Mouse (Mus musculus): ENCODE data around the gene Gm11096. TPM values are rescaled to one million over a fixed set of nuclear protein-coding genes. Genes with fewer than 3 reads are reported as not detected.
A peak's percentile ranks its signal among the peaks of the same experiment; 100 is the strongest.

Gene Gm11096
- polyA plus RNA-seq, 1 experiment from 2014 or later = not detected

DNA sequence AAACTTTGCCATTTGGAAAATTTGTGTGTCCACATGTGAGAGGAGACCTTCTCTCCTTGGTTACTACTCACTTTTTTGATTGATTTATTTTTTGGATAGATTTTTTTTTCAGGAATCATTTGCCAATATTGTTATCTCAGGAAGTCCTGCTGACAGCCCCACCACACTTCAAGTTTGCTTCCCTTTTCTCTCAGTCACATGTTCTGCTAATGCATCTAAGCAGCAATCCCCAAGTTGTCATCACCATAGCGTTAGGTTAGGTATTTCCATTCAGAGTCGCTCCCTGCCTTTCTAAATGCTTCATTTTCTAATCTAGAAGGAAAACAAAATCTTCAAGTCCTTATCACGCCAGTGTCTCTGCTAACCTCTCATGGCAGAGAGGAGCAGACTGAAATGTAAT is 17.8 kb downstream of the Gm11096 start:
- Histone ChIP-seq H3K27ac (ENCODE audit: low read depth, low read length) (no peak overlapping the region), H3K4me2 (no peak overlapping the region), H3K4me1 (ENCODE audit: control insufficient read depth, insufficient read depth, low read length) (no peaks in the 10 kb centered on the region), H3K9ac (ENCODE audit: low read depth, low read length) (no peak overlapping the region), H3K9me3 (replicated peaks; ENCODE audit: control insufficient read depth, low read length) (no peaks in the 10 kb centered on the region), H3K27me3 (ENCODE audit: control insufficient read depth, insufficient read depth, low read length) (no peaks in the 10 kb centered on the region), H3K4me3 (ENCODE audit: low read depth, low read length) (no peak overlapping the region), H3K36me3 (ENCODE audit: control insufficient read depth, insufficient read depth, low read length) (no peaks in the 10 kb centered on the region)
- ATAC-seq (replicated peaks; ENCODE audit: insufficient number of reproducible peaks, low FRiP score, low TSS enrichment) = no peak
- WGBS (ENCODE audit: insufficient replicate concordance) = 36% methylated on average over 3 of the region's 3 CpGs

DNA sequence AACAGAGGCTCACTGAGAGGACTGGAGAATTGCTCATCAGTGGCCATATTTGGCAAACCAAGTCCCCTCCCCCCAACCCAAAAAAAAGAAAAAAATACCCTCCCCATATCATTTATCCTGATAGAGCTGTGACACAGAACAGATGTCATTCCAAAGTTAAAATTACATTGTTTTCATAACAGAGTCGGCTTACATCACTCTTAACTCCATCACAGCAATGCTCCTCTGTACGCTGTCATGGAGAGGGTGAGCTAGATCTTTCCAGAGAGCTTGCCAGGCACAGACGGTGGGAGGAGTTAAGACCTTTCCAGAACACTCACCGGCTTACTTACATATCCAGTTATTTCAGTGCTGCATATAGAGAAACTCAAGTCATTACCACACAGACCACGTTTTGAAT is 27.4 kb downstream of the Gm11096 start:
- Histone ChIP-seq H3K36me3 (ENCODE audit: control insufficient read depth, insufficient read depth, low read length) (no peaks in the 10 kb centered on the region), H3K4me1 (ENCODE audit: control insufficient read depth, insufficient read depth, low read length) (peaks cover 7% of the 10 kb centered on the region; the same call in 1 of the 2 replicates), H3K27me3 (ENCODE audit: control insufficient read depth, insufficient read depth, low read length) (no peaks in the 10 kb centered on the region), H3K4me3 (ENCODE audit: low read depth, low read length) (no peak overlapping the region), H3K9ac (ENCODE audit: low read depth, low read length) (no peak overlapping the region), H3K9me3 (replicated peaks; ENCODE audit: control insufficient read depth, low read length) (no peaks in the 10 kb centered on the region), H3K27ac (ENCODE audit: low read depth, low read length) (no peak overlapping the region), H3K4me2 (no peak overlapping the region)
- WGBS (ENCODE audit: insufficient replicate concordance) = 43% methylated on average over 5 of the region's 5 CpGs
- ATAC-seq (replicated peaks; ENCODE audit: insufficient number of reproducible peaks, low FRiP score, low TSS enrichment) = peak; percentile 59; the same call in 1 of the 2 replicates

DNA sequence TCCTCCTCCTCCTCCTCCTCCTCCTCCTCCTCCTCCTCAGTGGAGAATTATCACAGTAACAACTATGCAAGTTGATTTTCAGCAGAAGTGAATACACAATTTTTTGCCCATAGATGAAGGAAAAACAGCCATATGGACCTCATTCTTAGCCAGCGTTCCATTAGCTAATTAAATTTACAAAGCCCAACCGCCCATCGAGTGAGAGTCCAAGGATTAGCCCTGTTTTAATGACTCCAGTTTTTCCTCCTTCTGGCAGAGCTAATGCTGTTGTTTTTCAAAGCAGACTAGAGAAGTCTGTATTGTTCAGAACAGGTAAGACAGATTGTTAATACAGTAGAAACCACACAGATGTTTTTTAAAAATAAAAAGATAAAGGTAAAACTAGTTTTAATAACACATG is 31.8 kb downstream of the Gm11096 start:
- Histone ChIP-seq H3K4me2 (no peak overlapping the region), H3K4me1 (ENCODE audit: control insufficient read depth, insufficient read depth, low read length) (peaks cover 7% of the 10 kb centered on the region; the same call in 1 of the 2 replicates), H3K9ac (ENCODE audit: low read depth, low read length) (no peak overlapping the region), H3K27me3 (ENCODE audit: control insufficient read depth, insufficient read depth, low read length) (no peaks in the 10 kb centered on the region), H3K9me3 (replicated peaks; ENCODE audit: control insufficient read depth, low read length) (no peaks in the 10 kb centered on the region), H3K4me3 (ENCODE audit: low read depth, low read length) (no peak overlapping the region), H3K27ac (ENCODE audit: low read depth, low read length) (no peak overlapping the region), H3K36me3 (ENCODE audit: control insufficient read depth, insufficient read depth, low read length) (no peaks in the 10 kb centered on the region)
- WGBS (ENCODE audit: insufficient replicate concordance) = 76% methylated on average over 3 of the region's 3 CpGs
- no peak for ATAC-seq (replicated peaks; ENCODE audit: insufficient number of reproducible peaks, low FRiP score, low TSS enrichment)

GRCm38 (mm10) chr17:81477420-81477819 is 35.9 kb downstream of the Gm11096 start:
- WGBS (ENCODE audit: insufficient replicate concordance) = 76% methylated on average over 1 of the region's 1 CpGs
- Histone ChIP-seq H3K27me3 (ENCODE audit: control insufficient read depth, insufficient read depth, low read length) (no peaks in the 10 kb centered on the region), H3K27ac (ENCODE audit: low read depth, low read length) (no peak overlapping the region), H3K36me3 (ENCODE audit: control insufficient read depth, insufficient read depth, low read length) (no peaks in the 10 kb centered on the region), H3K9ac (ENCODE audit: low read depth, low read length) (no peak overlapping the region), H3K9me3 (replicated peaks; ENCODE audit: control insufficient read depth, low read length) (no peaks in the 10 kb centered on the region), H3K4me1 (ENCODE audit: control insufficient read depth, insufficient read depth, low read length) (peaks cover 12% of the 10 kb centered on the region), H3K4me2 (no peak overlapping the region), H3K4me3 (ENCODE audit: low read depth, low read length) (no peak overlapping the region)
- no peak for ATAC-seq (replicated peaks; ENCODE audit: insufficient number of reproducible peaks, low FRiP score, low TSS enrichment)

DNA sequence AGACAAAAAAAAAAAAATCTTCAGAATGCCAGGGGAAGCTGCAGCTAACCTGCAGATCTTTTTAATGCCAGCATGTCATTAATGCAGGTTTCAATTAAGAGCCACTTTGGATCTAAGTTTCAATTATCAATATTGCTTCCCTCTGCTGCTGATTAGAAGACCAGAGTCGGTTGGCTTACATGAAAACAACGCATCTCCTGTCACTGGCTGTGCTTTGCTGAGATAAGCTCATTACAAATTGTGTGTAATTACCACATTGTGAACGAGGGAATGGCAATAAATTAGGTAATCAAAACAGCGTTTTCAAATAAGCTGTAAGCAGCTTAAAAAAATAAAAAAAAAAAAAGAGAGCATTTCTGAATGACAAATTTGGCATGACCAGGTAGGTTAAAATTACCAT is 38.2 kb downstream of the Gm11096 start:
- H3K27me3 ChIP-seq (ENCODE audit: control insufficient read depth, insufficient read depth, low read length) = no peaks in the 10 kb centered on the region
- H3K9me3 ChIP-seq (replicated peaks; ENCODE audit: control insufficient read depth, low read length) = no peaks in the 10 kb centered on the region
- no peak for ATAC-seq (replicated peaks; ENCODE audit: insufficient number of reproducible peaks, low FRiP score, low TSS enrichment)
- 54% methylated on average over 4 of the region's 4 CpGs for WGBS (ENCODE audit: insufficient replicate concordance)
- no peak overlapping the region for H3K4me2 ChIP-seq
- H3K4me1 ChIP-seq (ENCODE audit: control insufficient read depth, insufficient read depth, low read length) = peaks cover 18% of the 10 kb centered on the region
- no peak overlapping the region for H3K4me3 ChIP-seq (ENCODE audit: low read depth, low read length)
- no peak overlapping the region for H3K9ac ChIP-seq (ENCODE audit: low read depth, low read length)
- no peak overlapping the region for H3K27ac ChIP-seq (ENCODE audit: low read depth, low read length)
- H3K36me3 ChIP-seq (ENCODE audit: control insufficient read depth, insufficient read depth, low read length) = no peaks in the 10 kb centered on the region

DNA sequence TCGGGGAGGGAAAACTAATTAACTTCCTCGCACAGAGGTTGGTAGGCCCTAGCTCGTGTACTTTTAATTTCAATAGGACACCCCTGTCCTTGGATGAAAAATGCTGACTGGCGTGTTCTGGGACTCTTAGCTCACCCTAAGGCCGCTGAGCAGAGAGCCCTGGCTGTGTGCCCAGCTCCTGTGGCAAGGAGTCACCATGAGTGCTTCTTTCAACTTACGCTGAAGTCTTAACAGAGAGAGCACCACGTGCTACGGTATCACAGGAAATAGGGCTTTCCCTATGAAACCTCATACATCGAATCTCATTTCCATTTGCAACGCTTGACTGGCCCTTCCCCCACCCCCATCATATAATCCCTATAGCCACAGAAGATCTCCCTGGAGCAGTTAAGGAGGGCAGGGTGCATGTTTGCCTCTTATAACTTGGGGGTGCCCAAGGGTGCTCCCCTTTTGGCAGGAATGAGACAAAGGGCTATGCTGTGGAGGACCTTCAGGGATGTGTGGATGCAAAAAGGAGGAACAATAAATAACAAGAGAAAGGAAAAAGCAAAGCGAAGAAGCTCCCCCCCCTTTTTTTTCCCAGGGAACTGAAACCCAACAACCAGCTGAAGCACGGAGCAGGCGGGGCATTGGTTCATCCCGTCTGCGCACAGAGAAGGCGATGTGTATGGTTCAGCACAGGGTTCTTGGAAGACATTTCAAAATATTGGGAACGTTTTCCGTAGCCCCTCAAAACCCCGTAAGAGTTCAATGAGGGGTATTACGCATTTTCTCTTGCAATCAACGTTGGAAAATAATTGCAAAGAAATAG is 39.0 kb downstream of the Gm11096 start:
- H3K9me3 ChIP-seq (replicated peaks; ENCODE audit: control insufficient read depth, low read length) = no peaks in the 10 kb centered on the region
- 69% methylated on average over 21 of the region's 21 CpGs for WGBS (ENCODE audit: insufficient replicate concordance)
- H3K4me2 ChIP-seq = 0 out of 2 replicates have a peak overlapping the region, but pooled peaks have one; percentile 3
- H3K27ac ChIP-seq (ENCODE audit: low read depth, low read length) = peak overlapping the region; percentile 73
- H3K27me3 ChIP-seq (ENCODE audit: control insufficient read depth, insufficient read depth, low read length) = no peaks in the 10 kb centered on the region
- peaks cover 18% of the 10 kb centered on the region for H3K4me1 ChIP-seq (ENCODE audit: control insufficient read depth, insufficient read depth, low read length)
- no peaks in the 10 kb centered on the region for H3K36me3 ChIP-seq (ENCODE audit: control insufficient read depth, insufficient read depth, low read length)
- 0 out of 2 replicates have a peak, but pooled peaks have one; percentile 51 for ATAC-seq (replicated peaks; ENCODE audit: insufficient number of reproducible peaks, low FRiP score, low TSS enrichment)
- H3K9ac ChIP-seq (ENCODE audit: low read depth, low read length) = no peak overlapping the region
- no peak overlapping the region for H3K4me3 ChIP-seq (ENCODE audit: low read depth, low read length)

DNA sequence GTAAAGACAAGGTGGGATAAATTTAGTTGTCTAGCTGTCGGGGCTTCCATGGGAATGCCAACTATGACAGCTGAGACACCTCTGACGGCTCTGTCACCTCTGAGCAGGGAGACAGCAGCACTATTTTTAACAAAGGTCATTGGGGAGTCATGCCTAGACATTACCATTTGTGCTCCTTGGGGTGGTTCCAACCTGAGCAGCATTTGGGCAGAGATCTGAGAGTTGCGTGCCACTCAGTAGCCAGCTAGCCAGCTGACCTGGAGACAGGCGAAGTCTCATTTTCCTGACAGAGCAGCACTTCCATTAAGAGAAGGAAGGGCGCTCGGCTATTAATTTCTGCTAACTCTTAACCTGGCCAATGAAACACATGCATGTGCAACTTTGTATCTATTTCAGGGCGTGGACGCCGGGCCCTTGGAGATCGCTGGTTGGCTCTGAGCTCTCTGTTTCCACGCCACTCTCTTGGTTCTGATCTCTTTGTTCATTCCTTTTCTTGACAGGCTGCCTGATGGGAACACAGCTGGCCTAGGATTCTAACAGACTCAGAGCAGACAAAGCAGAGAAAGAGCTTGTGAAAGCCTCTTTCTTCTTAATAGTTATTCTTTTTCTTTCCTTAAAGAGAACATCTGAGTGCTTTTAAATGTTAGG is 40.4 kb downstream of the Gm11096 start:
- Histone ChIP-seq H3K36me3 (ENCODE audit: control insufficient read depth, insufficient read depth, low read length) (no peaks in the 10 kb centered on the region), H3K9ac (ENCODE audit: low read depth, low read length) (no peak overlapping the region), H3K4me2 (peak overlapping the region; percentile 47), H3K27ac (ENCODE audit: low read depth, low read length) (peak overlapping the region; percentile 75), H3K4me1 (ENCODE audit: control insufficient read depth, insufficient read depth, low read length) (peaks cover 18% of the 10 kb centered on the region), H3K27me3 (ENCODE audit: control insufficient read depth, insufficient read depth, low read length) (no peaks in the 10 kb centered on the region), H3K9me3 (replicated peaks; ENCODE audit: control insufficient read depth, low read length) (no peaks in the 10 kb centered on the region), H3K4me3 (ENCODE audit: low read depth, low read length) (no peak overlapping the region)
- ATAC-seq (replicated peaks; ENCODE audit: insufficient number of reproducible peaks, low FRiP score, low TSS enrichment) = no peak; the same call in 1 of the 2 replicates
- WGBS (ENCODE audit: insufficient replicate concordance) = 53% methylated on average over 11 of the region's 11 CpGs

DNA sequence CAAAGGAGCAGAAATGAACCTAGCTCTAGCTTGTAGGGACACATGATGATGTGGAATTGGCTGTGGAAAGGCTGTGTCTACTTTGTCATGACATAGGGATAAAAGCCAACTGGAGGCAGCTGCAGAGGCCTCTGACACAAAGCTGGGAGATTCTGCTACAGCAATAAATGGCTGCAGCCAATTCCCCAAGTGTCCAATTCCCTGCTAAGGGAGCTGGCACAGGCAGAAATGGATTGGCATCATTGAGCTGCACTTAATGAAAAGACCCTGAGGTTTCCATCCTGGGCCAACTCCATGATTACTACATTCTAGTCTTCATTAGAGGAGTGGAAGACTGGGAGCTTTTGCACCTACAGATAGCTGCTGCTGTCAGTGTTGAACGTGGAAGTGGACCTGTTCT is 44.8 kb downstream of the Gm11096 start:
- Histone ChIP-seq H3K27ac (ENCODE audit: low read depth, low read length) (no peak overlapping the region), H3K9me3 (replicated peaks; ENCODE audit: control insufficient read depth, low read length) (no peaks in the 10 kb centered on the region), H3K9ac (ENCODE audit: low read depth, low read length) (no peak overlapping the region), H3K4me2 (no peak overlapping the region), H3K4me1 (ENCODE audit: control insufficient read depth, insufficient read depth, low read length) (peaks cover 9% of the 10 kb centered on the region; the same call in 1 of the 2 replicates), H3K4me3 (ENCODE audit: low read depth, low read length) (no peak overlapping the region), H3K27me3 (ENCODE audit: control insufficient read depth, insufficient read depth, low read length) (no peaks in the 10 kb centered on the region), H3K36me3 (ENCODE audit: control insufficient read depth, insufficient read depth, low read length) (no peaks in the 10 kb centered on the region)
- ATAC-seq (replicated peaks; ENCODE audit: insufficient number of reproducible peaks, low FRiP score, low TSS enrichment) = no peak
- WGBS (ENCODE audit: insufficient replicate concordance) = 69% methylated on average over 1 of the region's 1 CpGs

All from heart, embryonic 11.5 days (tissue).